Mouse (Mus musculus) urinary bladder, adult 2 months (tissue): ENCODE results near the gene Acer3. TPM values are rescaled to one million over a fixed set of nuclear protein-coding genes. Genes with fewer than 3 reads are reported as not detected.

Experiments used
- DNase-seq: peaks from one replicate; pipeline ENCODE4 v3.0.0; 2022; ENCODE audit warnings: low spot score
- polyA plus RNA-seq: library from polyadenylated mRNA; depleted of rRNA; stranded (reverse); fragments of >200 nt; gene quantifications from 2 replicates; pipeline ENCODE4 v1.2.3, GENCODE M21; 2012; rRNA removed

Gene Acer3
- polyA plus RNA-seq = 26.7 and 32.4 TPM in 2 replicates

- DNase-seq = no peak
These were observed at the start of gene Acer3 for GRCm38 (mm10) chr7:98321083-98321482. Gene Acer3 (minus strand): TSS chr7:98321208.

GRCm38 (mm10) chr7:98369762-98370369 lies 48.9 kb upstream of the Acer3 start:
- no peak for DNase-seq

GRCm38 (mm10) chr7:98361662-98362061 lies 40.7 kb upstream of the Acer3 start:
- no peak for DNase-seq

GRCm38 (mm10) chr7:98361063-98361652 lies 40.1 kb upstream of the Acer3 start, which contains the start of gene Tsku:
Gene Tsku (minus strand): TSS chr7:98361328.
- DNase-seq = peak; percentile 79

- no peak for DNase-seq
These were observed 39.6 kb upstream of the Acer3 start for GRCm38 (mm10) chr7:98360621-98360990.

- DNase-seq = no peak
These were observed 39.1 kb upstream of the Acer3 start for GRCm38 (mm10) chr7:98359951-98360620.

- DNase-seq = no peak
These were observed 37.0 kb upstream of the Acer3 start for GRCm38 (mm10) chr7:98358016-98358415.

GRCm38 (mm10) chr7:98357324-98357723 lies 36.3 kb upstream of the Acer3 start:
- DNase-seq = no peak

- no peak for DNase-seq
These were observed 33.9 kb upstream of the Acer3 start for GRCm38 (mm10) chr7:98354921-98355310.

GRCm38 (mm10) chr7:98354160-98354920 lies 33.3 kb upstream of the Acer3 start:
- no peak for DNase-seq

GRCm38 (mm10) chr7:98353616-98354015 lies 32.6 kb upstream of the Acer3 start:
- DNase-seq = no peak

- DNase-seq = no peak
These were observed 30.5 kb upstream of the Acer3 start for GRCm38 (mm10) chr7:98351523-98351922.

GRCm38 (mm10) chr7:98349821-98350220 lies 28.8 kb upstream of the Acer3 start:
- no peak for DNase-seq

- DNase-seq = peak; percentile 73
These were observed 28.1 kb upstream of the Acer3 start for GRCm38 (mm10) chr7:98349096-98349495.

GRCm38 (mm10) chr7:98348043-98348442 lies 27.0 kb upstream of the Acer3 start:
- no peak for DNase-seq

- no peak for DNase-seq
These were observed 26.5 kb upstream of the Acer3 start for GRCm38 (mm10) chr7:98347471-98347870.

GRCm38 (mm10) chr7:98345036-98345435 lies 24.0 kb upstream of the Acer3 start:
- no peak for DNase-seq

- no peak for DNase-seq
These were observed 23.4 kb upstream of the Acer3 start for GRCm38 (mm10) chr7:98344361-98344760.

GRCm38 (mm10) chr7:98342249-98342648 lies 21.2 kb upstream of the Acer3 start:
- no peak for DNase-seq

- peak; percentile 72 for DNase-seq
These were observed 20.5 kb upstream of the Acer3 start for GRCm38 (mm10) chr7:98341475-98341874.

- no peak for DNase-seq
These were observed 19.3 kb upstream of the Acer3 start for GRCm38 (mm10) chr7:98340343-98340742.

GRCm38 (mm10) chr7:98333987-98334386 lies 13.0 kb upstream of the Acer3 start:
- no peak for DNase-seq
